Mouse (Mus musculus) megakaryocyte, embryonic 14.5 days (primary cell): ENCODE measurements around the gene Btn1a1.

Experiments used
- FLI1 ChIP-seq: IDR thresholded peaks from 2 replicates; pipeline ENCODE4 v1.6.1; 2012; ENCODE audit warnings: low read length, inconsistent platforms, mixed read lengths
- GATA1 ChIP-seq: IDR thresholded peaks from 3 replicates; pipeline ENCODE4 v1.6.1; 2012; ENCODE audit warnings: mixed read lengths, low read length, inconsistent platforms, borderline replicate concordance

GRCm38 (mm10) chr13:23464224-23464637 is 1.5 kb downstream of the Btn1a1 start:
- TF ChIP-seq GATA1: no peak
- no peak for TF ChIP-seq FLI1
